Mouse (Mus musculus) embryonic facial prominence, embryonic 11.5 days (tissue): ENCODE measurements around the gene Chga. TPM values are rescaled to one million over a fixed set of nuclear protein-coding genes. Genes with fewer than 3 reads are reported as not detected.
A peak's percentile ranks its signal among the peaks of the same experiment; 100 is the strongest.

Experiments used
- ATAC-seq: fragments of 200-750 bp; cut with Nextera tagmentation; replicated peaks from 2 replicates; pipeline ENCODE4 v1.8.0; 2017; ENCODE audit warnings: low read depth; ENCODE audit not compliant: insufficient number of reproducible peaks, low FRiP score, low TSS enrichment
- DNase-seq: peaks from one replicate; pipeline ENCODE4 v3.0.0-alpha.2; 2015; ENCODE audit warnings: low spot score
- H3K27ac ChIP-seq: fragments of 300-500 bp; sonication (generic); replicated peaks from 2 replicates; pipeline ENCODE4 v1.5.1; 2014; ENCODE audit warnings: mild to moderate bottlenecking, low read depth, low read length, control low read depth
- H3K27me3 ChIP-seq: fragments of 300-500 bp; sonication (generic); 2 replicates; pipeline ENCODE4 v1.6.1; 2014; ENCODE audit warnings: mild to moderate bottlenecking, low read length, moderate library complexity, mixed read lengths; ENCODE audit not compliant: control insufficient read depth, insufficient read depth
- H3K36me3 ChIP-seq: fragments of 300-500 bp; sonication (generic); replicated peaks from 2 replicates; pipeline ENCODE4 v1.6.1; 2014; ENCODE audit warnings: low read depth, mild to moderate bottlenecking, low read length, moderate library complexity, mixed read lengths; ENCODE audit not compliant: control insufficient read depth, insufficient read depth
- H3K4me1 ChIP-seq: fragments of 300-500 bp; sonication (generic); 2 replicates; pipeline ENCODE4 v1.6.1; 2014; ENCODE audit warnings: low read length, mixed read lengths; ENCODE audit not compliant: control insufficient read depth, insufficient read depth
- H3K4me2 ChIP-seq: fragments of 300-500 bp; sonication (generic); 2 replicates; pipeline ENCODE4 v1.6.1; 2014; ENCODE audit warnings: low read depth, mild to moderate bottlenecking, control low read depth, low read length, moderate library complexity
- H3K4me3 ChIP-seq: fragments of 300-500 bp; sonication (generic); 2 replicates; pipeline ENCODE4 v1.5.1; 2014; ENCODE audit warnings: low read depth, low read length, control low read depth
- H3K9ac ChIP-seq: fragments of 300-500 bp; sonication (generic); replicated peaks from 2 replicates; pipeline ENCODE4 v1.6.1; 2014; ENCODE audit warnings: mild to moderate bottlenecking, control low read depth, low read length
- H3K9me3 ChIP-seq: fragments of 300-500 bp; sonication (generic); replicated peaks from 2 replicates; pipeline ENCODE4 v1.6.1; 2016; ENCODE audit warnings: mild to moderate bottlenecking, low read length, inconsistent platforms, mixed read lengths; ENCODE audit not compliant: control insufficient read depth
- WGBS: fragments of 180-500 bp; shearing (Covaris S2); extraction: QIAGEN DNeasy Blood & Tissue Kit; methylation state at CpG from one replicate; pipeline ENCODE4 v1.1.7; 2014; 5-methylcytosine and 5-hydroxymethylcytosine counted together
- polyA plus RNA-seq: library from polyadenylated mRNA; unstranded; fragments of >200 nt; fragmentation: Nextera tagmentation; extraction: Ambion mirVana; gene quantifications from 2 replicates; pipeline ENCODE4 v1.2.1, GENCODE M21; 2014

The Chga gene
- polyA plus RNA-seq, 1 experiment from 2014 or later, result 6.5 TPM

- ATAC-seq (no peak), DNase-seq (no peak)
- WGBS, result 71% methylated on average over 6 of the region's 6 CpGs
- Histone ChIP-seq H3K27me3 (no peaks in the 10 kb centered on the region), H3K4me1 (no peaks in the 10 kb centered on the region), H3K36me3 (no peaks in the 10 kb centered on the region), H3K4me2 (no peak overlapping the region), H3K9me3 (no peaks in the 10 kb centered on the region), H3K9ac (no peak overlapping the region), H3K4me3 (no peak overlapping the region), H3K27ac (no peak overlapping the region)
Measured at GRCm38 (mm10) chr12:102545122-102545521, 9.6 kb upstream of the Chga start.

GRCm38 (mm10) chr12:102550529-102550928 is 4.2 kb upstream of the Chga start:
- no peak overlapping the region for H3K4me2 ChIP-seq
- no peak overlapping the region for H3K4me3 ChIP-seq
- H3K27ac ChIP-seq, result no peak overlapping the region
- 3% methylated on average over 11 of the region's 11 CpGs for WGBS
- no peak overlapping the region for H3K9ac ChIP-seq
- H3K4me1 ChIP-seq, result no peaks in the 10 kb centered on the region
- H3K36me3 ChIP-seq, result no peaks in the 10 kb centered on the region
- H3K27me3 ChIP-seq, result peaks cover 13% of the 10 kb centered on the region
- no peaks in the 10 kb centered on the region for H3K9me3 ChIP-seq
- peak; percentile 94 for DNase-seq
- ATAC-seq, result 0 out of 2 replicates have a peak, but pooled peaks have one; percentile 7

- no peak for DNase-seq
- peaks cover 13% of the 10 kb centered on the region for H3K27me3 ChIP-seq
- H3K36me3 ChIP-seq, result no peaks in the 10 kb centered on the region
- no peaks in the 10 kb centered on the region for H3K9me3 ChIP-seq
- H3K4me3 ChIP-seq, result no peak overlapping the region
- ATAC-seq, result no peak
- WGBS, result 81% methylated on average over 3 of the region's 3 CpGs
- H3K4me2 ChIP-seq, result no peak overlapping the region
- H3K9ac ChIP-seq, result no peak overlapping the region
- H3K27ac ChIP-seq, result no peak overlapping the region
- no peaks in the 10 kb centered on the region for H3K4me1 ChIP-seq
Measured at GRCm38 (mm10) chr12:102551186-102551585, 3.6 kb upstream of the Chga start.

- 76% methylated on average over 6 of the region's 6 CpGs for WGBS
- ATAC-seq, result no peak
- H3K27me3 ChIP-seq, result peaks cover 13% of the 10 kb centered on the region
Measured at GRCm38 (mm10) chr12:102552001-102552400, 2.8 kb upstream of the Chga start.

GRCm38 (mm10) chr12:102553705-102554275 is 979 bp upstream of the Chga start:
- DNase-seq (no peak), ATAC-seq (no peak)
- Histone ChIP-seq H3K4me3 (no peak overlapping the region), H3K9ac (no peak overlapping the region), H3K4me1 (no peaks in the 10 kb centered on the region), H3K27ac (no peak overlapping the region), H3K9me3 (no peaks in the 10 kb centered on the region), H3K36me3 (no peaks in the 10 kb centered on the region), H3K27me3 (peaks cover 13% of the 10 kb centered on the region), H3K4me2 (no peak overlapping the region)
- 74% methylated on average over 14 of the region's 14 CpGs for WGBS

More at GRCm38 (mm10) chr12:102552001-102552400, 2.8 kb upstream of the Chga start:
- H3K9ac ChIP-seq, result no peak overlapping the region
- no peaks in the 10 kb centered on the region for H3K9me3 ChIP-seq
- DNase-seq, result no peak
- H3K4me1 ChIP-seq, result no peaks in the 10 kb centered on the region
- no peaks in the 10 kb centered on the region for H3K36me3 ChIP-seq
- no peak overlapping the region for H3K27ac ChIP-seq
- no peak overlapping the region for H3K4me2 ChIP-seq
- H3K4me3 ChIP-seq, result no peak overlapping the region

GRCm38 (mm10) chr12:102555850-102556249 is 1.1 kb downstream of the Chga start:
- Histone ChIP-seq H3K4me3 (no peak overlapping the region), H3K27me3 (peaks cover 13% of the 10 kb centered on the region), H3K36me3 (no peaks in the 10 kb centered on the region), H3K9ac (no peak overlapping the region), H3K4me2 (no peak overlapping the region), H3K4me1 (no peaks in the 10 kb centered on the region), H3K9me3 (no peaks in the 10 kb centered on the region), H3K27ac (no peak overlapping the region)
- DNase-seq (no peak), ATAC-seq (no peak)
- 77% methylated on average over 3 of the region's 3 CpGs for WGBS

- no peaks in the 10 kb centered on the region for H3K9me3 ChIP-seq
- 84% methylated on average over 5 of the region's 5 CpGs for WGBS
- ATAC-seq, result no peak
- no peaks in the 10 kb centered on the region for H3K4me1 ChIP-seq
- DNase-seq, result no peak
- H3K4me3 ChIP-seq, result no peak overlapping the region
- no peak overlapping the region for H3K4me2 ChIP-seq
- no peaks in the 10 kb centered on the region for H3K36me3 ChIP-seq
- no peak overlapping the region for H3K9ac ChIP-seq
- no peak overlapping the region for H3K27ac ChIP-seq
- peaks cover 13% of the 10 kb centered on the region for H3K27me3 ChIP-seq
Measured at GRCm38 (mm10) chr12:102557372-102557771, 2.6 kb downstream of the Chga start.

- Histone ChIP-seq H3K4me2 (no peak overlapping the region), H3K27ac (no peak overlapping the region), H3K36me3 (no peaks in the 10 kb centered on the region), H3K4me3 (no peak overlapping the region), H3K27me3 (no peaks in the 10 kb centered on the region), H3K9me3 (no peaks in the 10 kb centered on the region), H3K4me1 (no peaks in the 10 kb centered on the region), H3K9ac (no peak overlapping the region)
- ATAC-seq (no peak), DNase-seq (no peak)
- 82% methylated on average over 6 of the region's 6 CpGs for WGBS
Measured at GRCm38 (mm10) chr12:102565086-102565485, 10.3 kb downstream of the Chga start.
